Mouse (Mus musculus): ENCODE measurements around the gene Mdga2. TPM values are rescaled to one million over a fixed set of nuclear protein-coding genes. Genes with fewer than 3 reads are reported as not detected.

Gene Mdga2
- under 1 TPM; 0.56 to 0.68 TPM for total RNA-seq (2021)

- intact Hi-C loops (cut with DNase I), result no loop called here
- no peak for DNase-seq (ENCODE audit: low spot score)
Measured at GRCm38 (mm10) chr12:67222221-67223025, at the start of gene Mdga2. Gene Mdga2, minus strand, starts transcription at chr12:67222549.

- intact Hi-C loops (cut with DNase I), result no loop called here
- DNase-seq (ENCODE audit: low spot score), result no peak
Measured at GRCm38 (mm10) chr12:67267409-67267808, 45.1 kb upstream of the Mdga2 start.

- intact Hi-C loops (cut with DNase I), result no loop called here
- DNase-seq (ENCODE audit: low spot score), result no peak
Measured at GRCm38 (mm10) chr12:67223530-67223929, 1.2 kb upstream of the Mdga2 start.

GRCm38 (mm10) chr12:67221329-67222220, 774 bp downstream of the Mdga2 start:
- DNase-seq (ENCODE audit: low spot score), result no peak
- intact Hi-C loops (cut with DNase I), result no loop called here

GRCm38 (mm10) chr12:67220641-67221231, 1.6 kb downstream of the Mdga2 start:
- DNase-seq (ENCODE audit: low spot score), result no peak
- intact Hi-C loops (cut with DNase I), result no loop called here

- intact Hi-C loops (cut with DNase I), result no loop called here
Measured at GRCm38 (mm10) chr12:67220041-67220440, 2.3 kb downstream of the Mdga2 start.

GRCm38 (mm10) chr12:67219564-67219963, 2.8 kb downstream of the Mdga2 start:
- DNase-seq (ENCODE audit: low spot score), result no peak

More at GRCm38 (mm10) chr12:67220041-67220440, 2.3 kb downstream of the Mdga2 start:
- DNase-seq (ENCODE audit: low spot score), result no peak

GRCm38 (mm10) chr12:67212801-67213200, 9.5 kb downstream of the Mdga2 start:
- no peak for DNase-seq (ENCODE audit: low spot score)
- intact Hi-C loops (cut with DNase I), result no loop called here

More at GRCm38 (mm10) chr12:67219564-67219963, 2.8 kb downstream of the Mdga2 start:
- intact Hi-C loops (cut with DNase I), result no loop called here

GRCm38 (mm10) chr12:67178155-67178554, 44.2 kb downstream of the Mdga2 start:
- intact Hi-C loops (cut with DNase I), result no loop called here
- DNase-seq (ENCODE audit: low spot score), result no peak

GRCm38 (mm10) chr12:67156569-67157237, 65.6 kb downstream of the Mdga2 start:
- DNase-seq (ENCODE audit: low spot score), result no peak
- intact Hi-C loops (cut with DNase I), result no loop called here

GRCm38 (mm10) chr12:67153077-67153476, 69.3 kb downstream of the Mdga2 start:
- intact Hi-C loops (cut with DNase I), result no loop called here
- no peak for DNase-seq (ENCODE audit: low spot score)

GRCm38 (mm10) chr12:67141605-67142004, 80.7 kb downstream of the Mdga2 start:
- intact Hi-C loops (cut with DNase I), result no loop called here
- DNase-seq (ENCODE audit: low spot score), result no peak

- no peak for DNase-seq (ENCODE audit: low spot score)
- intact Hi-C loops (cut with DNase I), result no loop called here
Measured at GRCm38 (mm10) chr12:67140131-67140530, 82.2 kb downstream of the Mdga2 start.

- DNase-seq (ENCODE audit: low spot score), result no peak
- intact Hi-C loops (cut with DNase I), result no loop called here
Measured at GRCm38 (mm10) chr12:67127457-67127856, 94.9 kb downstream of the Mdga2 start.

- intact Hi-C loops (cut with DNase I), result no loop called here
- no peak for DNase-seq (ENCODE audit: low spot score)
Measured at GRCm38 (mm10) chr12:67123874-67124273, 98.5 kb downstream of the Mdga2 start.

- intact Hi-C loops (cut with DNase I), result no loop called here
- DNase-seq (ENCODE audit: low spot score), result no peak
Measured at GRCm38 (mm10) chr12:67118652-67119515, 103.5 kb downstream of the Mdga2 start.

- no peak for DNase-seq (ENCODE audit: low spot score)
- intact Hi-C loops (cut with DNase I), result no loop called here
Measured at GRCm38 (mm10) chr12:67104171-67104570, 118.2 kb downstream of the Mdga2 start.

GRCm38 (mm10) chr12:67094414-67094813, 127.9 kb downstream of the Mdga2 start:
- DNase-seq (ENCODE audit: low spot score), result no peak
- intact Hi-C loops (cut with DNase I), result no loop called here

GRCm38 (mm10) chr12:67090420-67090965, 131.9 kb downstream of the Mdga2 start:
- intact Hi-C loops (cut with DNase I), result no loop called here

More at GRCm38 (mm10) chr12:67090420-67090965, 131.9 kb downstream of the Mdga2 start:
- DNase-seq (ENCODE audit: low spot score), result no peak
